ENCODE assay signal across 8 mouse cellular contexts in the genomic region with DNA sequence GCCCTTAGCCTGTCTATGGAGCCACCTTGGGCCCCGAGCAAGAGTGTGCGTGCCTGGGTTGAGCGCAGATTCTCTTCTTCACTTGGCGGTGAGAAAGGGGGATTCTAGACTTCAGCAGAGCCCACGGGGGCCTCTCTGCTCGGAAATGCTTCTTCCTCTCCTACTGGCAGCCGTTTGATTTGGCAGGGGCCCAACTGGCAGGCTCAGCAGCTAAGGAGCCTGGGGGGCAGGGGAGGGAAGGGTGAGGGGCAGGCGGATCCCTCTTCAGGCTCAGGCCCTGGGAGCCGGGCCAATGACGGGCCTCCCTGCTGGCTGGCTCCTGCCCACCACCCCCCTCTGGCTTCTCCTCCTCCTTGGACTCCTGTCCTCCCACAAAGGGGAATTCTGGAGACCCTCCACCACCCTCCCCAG. TPM values are rescaled to one million over a fixed set of nuclear protein-coding genes. Genes with fewer than 3 reads are reported as not detected.
A peak's percentile ranks its signal among the peaks of the same experiment; 100 is the strongest.
DNase-seq lines count a peak whose midpoint lies in the region; ATAC-seq and TF ChIP-seq lines count a peak whose summit lies in the region.

No protein-coding gene starts in this region.

- H3K9ac ChIP-seq in embryonic facial prominence, embryonic 11.5 days (replicated peaks; ENCODE audit: low read length) = peak overlapping the region; percentile 39; the same call in 1 of the 2 replicates
- 0 out of 2 replicates have a peak overlapping the region, but pooled peaks have one; percentile 7 for H3K9ac ChIP-seq in intestine, postnatal 0 days (ENCODE audit: low read depth, low read length)

- peak overlapping the region; percentile 69 for H3K27ac ChIP-seq in embryonic facial prominence, embryonic 11.5 days (replicated peaks; ENCODE audit: low read depth, low read length)
- H3K27ac ChIP-seq in intestine, postnatal 0 days (ENCODE audit: low read depth, low read length) = peak overlapping the region; percentile 21; the same call in 1 of the 2 replicates

- peak overlapping the region; percentile 23 for H3K4me2 ChIP-seq in embryonic facial prominence, embryonic 11.5 days (ENCODE audit: low read depth, low read length)
- peak overlapping the region; percentile 32 for H3K4me2 ChIP-seq in intestine, postnatal 0 days (replicated peaks; ENCODE audit: low read depth)

- H3K9me3 ChIP-seq in embryonic facial prominence, embryonic 11.5 days (replicated peaks; ENCODE audit: control insufficient read depth, low read length) = no peaks in the 10 kb centered on the region
- no peaks in the 10 kb centered on the region for H3K9me3 ChIP-seq in intestine, postnatal 0 days (ENCODE audit: control insufficient read depth)

- no peak overlapping the region for H3K4me3 ChIP-seq in embryonic facial prominence, embryonic 11.5 days (ENCODE audit: low read depth, low read length)
- peak overlapping the region; percentile 3; the same call in 1 of the 2 replicates for H3K4me3 ChIP-seq in intestine, postnatal 0 days (ENCODE audit: low read depth, low read length)

- TF ChIP-seq CTCF in intestine, postnatal 0 days (IDR thresholded peaks at IDR 0.05; ENCODE audit: low read depth) = no peak

- no peaks in the 10 kb centered on the region for H3K36me3 ChIP-seq in embryonic facial prominence, embryonic 11.5 days (replicated peaks; ENCODE audit: control insufficient read depth, insufficient read depth, low read depth, low read length)
- no peaks in the 10 kb centered on the region for H3K36me3 ChIP-seq in intestine, postnatal 0 days (ENCODE audit: control insufficient read depth, insufficient read depth)

- H3K4me1 ChIP-seq in embryonic facial prominence, embryonic 11.5 days (ENCODE audit: control insufficient read depth, insufficient read depth, low read length) = peaks cover 7% of the 10 kb centered on the region
- H3K4me1 ChIP-seq in intestine, postnatal 0 days (replicated peaks; ENCODE audit: control insufficient read depth, insufficient read depth, low read length) = no peaks in the 10 kb centered on the region; the same call in 1 of the 2 replicates

- peak; percentile 74 for ATAC-seq in embryonic facial prominence, embryonic 11.5 days (replicated peaks; ENCODE audit: insufficient number of reproducible peaks, low FRiP score, low TSS enrichment, low read depth)
- ATAC-seq in intestine, postnatal 0 days = no peak
- peak; percentile 72 for ATAC-seq in megakaryocyte progenitor cell, adult 5-6 weeks (replicated peaks; ENCODE audit: poor library complexity)
- no peak for ATAC-seq in erythroid progenitor cell, adult 5-6 weeks (replicated peaks; ENCODE audit: low FRiP score, poor library complexity, severe bottlenecking)

- 9% methylated on average over 10 of the region's 10 CpGs for WGBS in embryonic facial prominence, embryonic 11.5 days
- WGBS in intestine, postnatal 0 days = 27% methylated on average over 10 of the region's 10 CpGs

- peak; percentile 80 for DNase-seq in adrenal gland, adult 2 months
- DNase-seq in embryonic facial prominence, embryonic 11.5 days (ENCODE audit: low spot score) = peak; percentile 71
- DNase-seq in heart, adult 18-20 months = peak; percentile 77 to 81
- peak; percentile 28 to 59 for DNase-seq in left cerebral cortex, adult 9 months (ENCODE audit: low spot score in 2 of 2)
- DNase-seq in spleen, postnatal 36 days (ENCODE audit: low spot score in 2 of 2) = peak; percentile 31 to 48

- no peaks in the 10 kb centered on the region for H3K27me3 ChIP-seq in embryonic facial prominence, embryonic 11.5 days (ENCODE audit: control insufficient read depth, insufficient read depth, low read length)
- H3K27me3 ChIP-seq in intestine, postnatal 0 days (replicated peaks; ENCODE audit: control insufficient read depth, insufficient read depth, low read length) = no peaks in the 10 kb centered on the region

RNA-seq across cellular contexts. Expression of a gene that starts 26.7 kb away (rescaled TPM):
- 100 to 1,000 TPM; 108 to 117 TPM for total RNA-seq in adrenal gland, adult 2 months (2021)
- 23.7 and 29.6 TPM in 2 replicates for polyA plus RNA-seq in adrenal gland, adult 2 months (2012; rRNA removed)
- 133 and 134 TPM in 2 replicates for polyA plus RNA-seq in embryonic facial prominence, embryonic 11.5 days (2014; fragmentation: Nextera tagmentation; extraction: Ambion mirVana)
- total RNA-seq in heart, adult 18-20 months (2021) = 100 to 1,000 TPM; 143 to 145 TPM
- polyA plus RNA-seq in intestine, postnatal 0 days (2015; fragmentation: Nextera tagmentation; extraction: Ambion mirVana) = 121 TPM in 2 replicates
- total RNA-seq in megakaryocyte progenitor cell, adult 5-6 weeks (2015) = 50.5 and 56.3 TPM in 2 replicates
- total RNA-seq in megakaryocyte progenitor cell, adult 5-6 weeks (2017) = 55.4 and 59.2 TPM in 2 replicates
- total RNA-seq in erythroid progenitor cell, adult 5-6 weeks (2015; ENCODE audit: low replicate concordance) = 11.3 and 22.7 TPM in 2 replicates
- 9.0 and 19.4 TPM in 2 replicates for total RNA-seq in erythroid progenitor cell, adult 5-6 weeks (2017; ENCODE audit: low replicate concordance)

RNA-seq across cellular contexts. Expression of a gene that starts 51.9 kb away (rescaled TPM):
- total RNA-seq in adrenal gland, adult 2 months (2021) = 100 to 1,000 TPM; 395 to 486 TPM
- polyA plus RNA-seq in adrenal gland, adult 2 months (2012; rRNA removed) = 751 and 799 TPM in 2 replicates
- polyA plus RNA-seq in embryonic facial prominence, embryonic 11.5 days (2014; fragmentation: Nextera tagmentation; extraction: Ambion mirVana) = 2.9 and 3.2 TPM in 2 replicates
- 100 to 1,000 TPM; 233 to 240 TPM for total RNA-seq in heart, adult 18-20 months (2021)
- 5.9 and 8.2 TPM in 2 replicates for polyA plus RNA-seq in intestine, postnatal 0 days (2015; fragmentation: Nextera tagmentation; extraction: Ambion mirVana)
- 32.8 and 38.3 TPM in 2 replicates for total RNA-seq in megakaryocyte progenitor cell, adult 5-6 weeks (2015)
- 47.8 and 54.2 TPM in 2 replicates for total RNA-seq in megakaryocyte progenitor cell, adult 5-6 weeks (2017)
- total RNA-seq in erythroid progenitor cell, adult 5-6 weeks (2015; ENCODE audit: low replicate concordance) = 0.42 and 11.2 TPM in 2 replicates
- total RNA-seq in erythroid progenitor cell, adult 5-6 weeks (2017; ENCODE audit: low replicate concordance) = 3.5 and 6.4 TPM in 2 replicates

RNA-seq across cellular contexts. Expression of a gene that starts 59.9 kb away (rescaled TPM):
- total RNA-seq in adrenal gland, adult 2 months (2021) = 10 to 100 TPM in 1 of 2 experiments, 1 to 10 TPM in 1; 4.6 to 13.0 TPM
- polyA plus RNA-seq in adrenal gland, adult 2 months (2012; rRNA removed) = 14.9 and 15.4 TPM in 2 replicates
- polyA plus RNA-seq in embryonic facial prominence, embryonic 11.5 days (2014; fragmentation: Nextera tagmentation; extraction: Ambion mirVana) = 12.5 and 13.0 TPM in 2 replicates
- total RNA-seq in heart, adult 18-20 months (2021) = under 1 TPM; 0.41 to 0.60 TPM
- polyA plus RNA-seq in intestine, postnatal 0 days (2015; fragmentation: Nextera tagmentation; extraction: Ambion mirVana) = 4.7 and 5.1 TPM in 2 replicates
- total RNA-seq in megakaryocyte progenitor cell, adult 5-6 weeks (2015) = 1.4 TPM in 1 of 2 replicates, not detected in the other
- 1.4 TPM in 1 of 2 replicates, not detected in the other for total RNA-seq in megakaryocyte progenitor cell, adult 5-6 weeks (2017)
- total RNA-seq in erythroid progenitor cell, adult 5-6 weeks (2015; ENCODE audit: low replicate concordance) = 3.8 and 6.8 TPM in 2 replicates
- total RNA-seq in erythroid progenitor cell, adult 5-6 weeks (2017; ENCODE audit: low replicate concordance) = 9.9 TPM in 1 of 2 replicates, not detected in the other

Comparison
In these comparisons a context has a peak if more than half of its experiments do, and no peak if none do; other contexts are left out.
1. ATAC-seq: peak in embryonic facial prominence, embryonic 11.5 days (single experiment) and megakaryocyte progenitor cell, adult 5-6 weeks (single experiment); none in intestine, postnatal 0 days (single experiment) and erythroid progenitor cell, adult 5-6 weeks (single experiment).
2. Peak in every context shown above with its lines, with median percentiles within 50 percentile points of each other: DNase-seq.